Mouse (Mus musculus) heart, embryonic 12.5 days (tissue): ENCODE measurements around the gene Snx6. TPM values are rescaled to one million over a fixed set of nuclear protein-coding genes. Genes with fewer than 3 reads are reported as not detected.

Experiments
- ATAC-seq: fragments of 200-750 bp; cut with Nextera tagmentation; 2 replicates; pipeline ENCODE4 v1.8.0; 2017; ENCODE audit warnings: moderate TSS enrichment, moderate library complexity; ENCODE audit not compliant: insufficient number of reproducible peaks, low FRiP score
- H3K27ac ChIP-seq: fragments of 300-500 bp; sonication (generic); 2 replicates; pipeline ENCODE4 v1.5.1; 2016; ENCODE audit warnings: mild to moderate bottlenecking, moderate library complexity; ENCODE audit not compliant: poor library complexity, severe bottlenecking
- H3K27me3 ChIP-seq: fragments of 300-500 bp; sonication (generic); replicated peaks from 2 replicates; pipeline ENCODE4 v1.6.1; 2016; ENCODE audit warnings: mild to moderate bottlenecking, moderate library complexity
- H3K36me3 ChIP-seq: fragments of 300-500 bp; sonication (generic); 2 replicates; pipeline ENCODE4 v1.6.1; 2016; ENCODE audit warnings: mild to moderate bottlenecking, moderate library complexity
- H3K4me1 ChIP-seq: fragments of 300-500 bp; sonication (generic); replicated peaks from 2 replicates; pipeline ENCODE4 v1.6.1; 2016; ENCODE audit warnings: mild to moderate bottlenecking
- H3K4me2 ChIP-seq: fragments of 300-500 bp; sonication (generic); 2 replicates; pipeline ENCODE4 v1.6.1; 2016; ENCODE audit warnings: mild to moderate bottlenecking, moderate library complexity
- H3K4me3 ChIP-seq: fragments of 300-500 bp; sonication (generic); 2 replicates; pipeline ENCODE4 v1.5.1; 2016; ENCODE audit warnings: mild to moderate bottlenecking
- H3K9ac ChIP-seq: fragments of 300-500 bp; sonication (generic); 2 replicates; pipeline ENCODE4 v1.6.1; 2016; ENCODE audit warnings: mild to moderate bottlenecking, moderate library complexity
- H3K9me3 ChIP-seq: fragments of 300-500 bp; sonication (generic); replicated peaks from 2 replicates; pipeline ENCODE4 v1.6.1; 2016; ENCODE audit warnings: mild to moderate bottlenecking, moderate library complexity
- WGBS: fragments of 180-500 bp; shearing (Covaris S2); methylation state at CpG from one replicate; pipeline ENCODE4 v1.1.7; 2016; 5-methylcytosine and 5-hydroxymethylcytosine counted together
- polyA plus RNA-seq: library from polyadenylated mRNA; unstranded; fragments of >200 nt; fragmentation: Nextera tagmentation; extraction: Ambion mirVana; gene quantifications from 2 replicates; pipeline ENCODE4 v1.2.1, GENCODE M21; 2016

Snx6 gene
- polyA plus RNA-seq, 1 experiment from 2014 or later: 122 TPM

DNA sequence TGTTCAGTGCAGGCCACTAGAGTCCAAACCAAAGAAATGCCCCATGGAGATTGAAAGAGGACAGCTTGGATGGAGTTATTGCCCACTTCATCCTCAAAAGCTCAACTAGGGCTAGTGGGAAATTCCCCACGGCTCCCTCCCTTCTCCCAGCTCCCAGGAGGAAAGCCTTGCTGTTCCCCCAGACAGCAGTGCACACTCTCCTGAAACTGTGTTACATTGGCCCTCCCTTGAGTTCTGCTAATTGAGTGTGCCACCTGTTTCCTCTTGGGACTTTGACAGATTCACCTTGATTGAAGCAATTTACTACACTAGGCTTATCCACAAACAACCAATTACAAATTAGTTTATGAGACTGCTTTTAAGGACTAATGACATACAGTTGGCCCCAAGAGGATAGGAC, 32.5 kb upstream of the Snx6 start:
- Histone ChIP-seq H3K4me2 (no peak overlapping the region), H3K4me1 (0 out of 2 replicates have a peak, but pooled peaks cover 2% of the 10 kb centered on the region), H3K4me3 (no peak overlapping the region), H3K9ac (no peak overlapping the region), H3K27ac (no peak overlapping the region), H3K27me3 (no peaks in the 10 kb centered on the region), H3K9me3 (no peaks in the 10 kb centered on the region), H3K36me3 (no peaks in the 10 kb centered on the region)
- no peak for ATAC-seq
- 59% methylated on average over 1 of the region's 1 CpGs for whole genome bisulfite sequencing

GRCm38 (mm10) chr12:54825202-54825601, 29.7 kb upstream of the Snx6 start:
- H3K36me3 ChIP-seq: no peaks in the 10 kb centered on the region
- no peak overlapping the region for H3K27ac ChIP-seq
- H3K4me1 ChIP-seq: peaks cover 4% of the 10 kb centered on the region
- no peaks in the 10 kb centered on the region for H3K9me3 ChIP-seq
- no peaks in the 10 kb centered on the region for H3K27me3 ChIP-seq
- H3K4me3 ChIP-seq: no peak overlapping the region
- no peak overlapping the region for H3K9ac ChIP-seq
- ATAC-seq: no peak
- H3K4me2 ChIP-seq: no peak overlapping the region
- 96% methylated on average over 3 of the region's 3 CpGs for WGBS

DNA sequence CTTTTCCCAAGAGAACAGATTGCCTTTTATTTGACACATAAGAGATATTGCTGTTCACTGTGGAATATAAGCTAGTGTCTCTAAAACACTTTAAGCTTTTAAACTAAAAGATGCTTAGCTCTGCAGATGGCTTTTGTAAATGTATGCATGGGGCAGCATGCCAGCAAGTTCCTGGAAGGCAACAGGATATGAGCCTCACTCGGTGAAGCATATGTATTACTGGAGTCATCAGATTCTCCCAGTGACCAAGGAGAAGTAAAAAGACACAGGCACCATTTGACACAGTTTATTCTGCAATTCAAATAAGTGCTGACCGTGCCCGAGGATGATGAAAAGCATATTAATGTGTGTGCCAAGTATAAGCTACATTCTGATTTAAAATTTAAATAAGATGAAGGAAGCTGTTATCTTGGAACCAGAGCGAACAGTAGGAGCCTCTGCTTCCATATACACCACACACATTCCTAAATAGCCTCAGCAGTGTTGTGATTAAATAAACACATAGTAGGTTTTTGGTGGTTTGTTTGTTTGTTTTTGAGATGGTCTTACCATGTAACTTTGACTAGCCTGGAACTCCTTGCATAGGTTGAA, 27.4 kb upstream of the Snx6 start:
- ATAC-seq: no peak
- H3K27me3 ChIP-seq: no peaks in the 10 kb centered on the region

GRCm38 (mm10) chr12:54820684-54821161, 25.2 kb upstream of the Snx6 start:
- no peak overlapping the region for H3K9ac ChIP-seq
- no peak overlapping the region for H3K4me3 ChIP-seq
- no peaks in the 10 kb centered on the region for H3K9me3 ChIP-seq
- no peak overlapping the region for H3K4me2 ChIP-seq
- H3K4me1 ChIP-seq: peaks cover 15% of the 10 kb centered on the region
- H3K27me3 ChIP-seq: no peaks in the 10 kb centered on the region
- 69% methylated on average over 2 of the region's 2 CpGs for WGBS
- H3K27ac ChIP-seq: no peak overlapping the region
- ATAC-seq: no peak
- no peaks in the 10 kb centered on the region for H3K36me3 ChIP-seq

More for the DNA sequence above, 27.4 kb upstream of the Snx6 start:
- Histone ChIP-seq H3K9me3 (no peaks in the 10 kb centered on the region), H3K9ac (no peak overlapping the region), H3K4me1 (peaks cover 15% of the 10 kb centered on the region), H3K4me3 (no peak overlapping the region), H3K36me3 (no peaks in the 10 kb centered on the region), H3K27ac (no peak overlapping the region), H3K4me2 (no peak overlapping the region)
- WGBS: 62% methylated on average over 4 of the region's 4 CpGs

- Histone ChIP-seq H3K9ac (no peak overlapping the region), H3K36me3 (no peaks in the 10 kb centered on the region), H3K27ac (0 out of 2 replicates have a peak overlapping the region, but pooled peaks have one; percentile 35), H3K4me1 (peaks cover 15% of the 10 kb centered on the region), H3K27me3 (no peaks in the 10 kb centered on the region), H3K4me3 (no peak overlapping the region), H3K9me3 (no peaks in the 10 kb centered on the region), H3K4me2 (no peak overlapping the region)
- 0 out of 2 replicates have a peak, but pooled peaks have one; percentile 57 for ATAC-seq
- WGBS: 27% methylated on average over 6 of the region's 6 CpGs
These were observed 23.9 kb upstream of the Snx6 start for GRCm38 (mm10) chr12:54819181-54819935.

GRCm38 (mm10) chr12:54810142-54810541, 14.6 kb upstream of the Snx6 start:
- H3K27ac ChIP-seq: no peak overlapping the region
- no peaks in the 10 kb centered on the region for H3K36me3 ChIP-seq
- 71% methylated on average over 2 of the region's 2 CpGs for WGBS
- no peaks in the 10 kb centered on the region for H3K27me3 ChIP-seq
- no peak overlapping the region for H3K4me2 ChIP-seq
- no peak for ATAC-seq
- H3K9ac ChIP-seq: no peak overlapping the region
- peaks cover 7% of the 10 kb centered on the region for H3K4me1 ChIP-seq
- H3K4me3 ChIP-seq: no peak overlapping the region
- H3K9me3 ChIP-seq: no peaks in the 10 kb centered on the region

DNA sequence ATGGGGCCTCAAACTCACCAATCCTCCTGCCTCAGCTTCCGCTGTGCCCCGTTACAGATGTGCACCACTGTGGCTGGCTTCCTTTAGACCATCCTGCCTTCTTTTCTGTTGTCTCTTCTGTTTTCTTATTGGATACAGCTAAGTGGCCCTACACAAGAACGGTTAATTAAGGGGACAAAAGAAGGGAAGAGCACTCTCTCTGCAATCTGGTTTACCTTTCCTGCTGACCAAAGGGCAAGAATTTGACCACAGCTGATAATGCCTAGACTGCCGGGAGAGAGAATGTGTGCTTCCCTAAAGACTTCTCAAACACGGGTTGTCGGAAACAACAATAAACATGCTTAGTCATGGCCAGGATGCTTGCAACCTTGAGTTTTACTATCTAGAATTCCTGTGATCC, 12.0 kb upstream of the Snx6 start:
- Histone ChIP-seq H3K9me3 (no peaks in the 10 kb centered on the region), H3K4me3 (no peak overlapping the region), H3K4me1 (peaks cover 7% of the 10 kb centered on the region), H3K36me3 (no peaks in the 10 kb centered on the region), H3K27me3 (no peaks in the 10 kb centered on the region), H3K4me2 (no peak overlapping the region), H3K9ac (no peak overlapping the region), H3K27ac (no peak overlapping the region)
- ATAC-seq: no peak
- 41% methylated on average over 6 of the region's 6 CpGs for WGBS

GRCm38 (mm10) chr12:54806131-54806530, 10.6 kb upstream of the Snx6 start:
- peaks cover 7% of the 10 kb centered on the region for H3K4me1 ChIP-seq
- no peak overlapping the region for H3K4me3 ChIP-seq
- no peak overlapping the region for H3K27ac ChIP-seq
- WGBS: 60% methylated on average over 6 of the region's 6 CpGs
- H3K27me3 ChIP-seq: no peaks in the 10 kb centered on the region
- no peaks in the 10 kb centered on the region for H3K9me3 ChIP-seq
- ATAC-seq: no peak
- H3K9ac ChIP-seq: no peak overlapping the region
- H3K36me3 ChIP-seq: no peaks in the 10 kb centered on the region
- H3K4me2 ChIP-seq: no peak overlapping the region

DNA sequence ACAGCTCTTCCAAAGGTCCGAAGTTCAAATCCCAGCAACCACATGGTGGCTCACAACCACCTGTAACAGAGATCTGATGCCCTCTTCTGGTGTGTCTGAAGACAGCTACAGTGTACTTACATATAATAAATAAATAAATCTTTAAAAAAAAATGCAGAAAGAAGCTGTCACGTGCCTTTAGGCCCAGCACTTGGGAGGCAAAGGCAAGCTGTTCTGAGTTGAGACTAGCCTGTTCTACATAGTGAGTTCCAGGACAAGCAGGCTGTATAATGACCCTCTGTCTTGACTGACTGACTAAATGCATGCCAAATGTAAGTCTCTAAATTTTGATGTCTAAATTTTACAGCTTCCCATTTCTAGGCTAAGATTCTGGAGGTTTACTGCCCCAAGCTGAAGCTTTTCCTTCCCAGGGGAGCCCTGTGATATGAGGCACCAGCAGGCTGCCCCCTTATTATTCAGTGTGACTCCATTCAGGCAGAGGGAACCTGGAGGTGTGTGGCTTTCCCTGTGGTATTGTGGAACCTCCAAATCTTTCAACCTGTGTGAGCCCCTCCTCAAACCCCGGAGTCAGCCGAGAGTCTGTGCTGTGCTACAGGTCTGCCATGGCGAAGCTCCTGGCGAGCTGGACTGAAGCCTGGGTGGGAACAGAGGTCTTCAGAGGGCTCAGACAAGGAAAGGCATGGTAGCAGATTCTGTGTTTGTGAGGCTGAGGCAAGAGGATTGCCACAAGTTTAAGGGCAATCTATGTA, 9.9 kb upstream of the Snx6 start:
- no peaks in the 10 kb centered on the region for H3K36me3 ChIP-seq
- 73% methylated on average over 6 of the region's 6 CpGs for WGBS
- no peak overlapping the region for H3K9ac ChIP-seq
- no peaks in the 10 kb centered on the region for H3K9me3 ChIP-seq
- H3K4me3 ChIP-seq: no peak overlapping the region
- H3K27ac ChIP-seq: no peak overlapping the region
- ATAC-seq: no peak
- H3K27me3 ChIP-seq: no peaks in the 10 kb centered on the region
- peaks cover 7% of the 10 kb centered on the region for H3K4me1 ChIP-seq
- H3K4me2 ChIP-seq: no peak overlapping the region

- ATAC-seq: no peak
- WGBS: 81% methylated on average over 3 of the region's 3 CpGs
- Histone ChIP-seq H3K9ac (no peak overlapping the region), H3K4me2 (no peak overlapping the region), H3K27ac (no peak overlapping the region), H3K9me3 (no peaks in the 10 kb centered on the region), H3K4me3 (no peak overlapping the region), H3K27me3 (no peaks in the 10 kb centered on the region), H3K4me1 (peaks cover 7% of the 10 kb centered on the region; the same call in 1 of the 2 replicates), H3K36me3 (no peaks in the 10 kb centered on the region)
These were observed 8.0 kb upstream of the Snx6 start for GRCm38 (mm10) chr12:54803531-54803930.

DNA sequence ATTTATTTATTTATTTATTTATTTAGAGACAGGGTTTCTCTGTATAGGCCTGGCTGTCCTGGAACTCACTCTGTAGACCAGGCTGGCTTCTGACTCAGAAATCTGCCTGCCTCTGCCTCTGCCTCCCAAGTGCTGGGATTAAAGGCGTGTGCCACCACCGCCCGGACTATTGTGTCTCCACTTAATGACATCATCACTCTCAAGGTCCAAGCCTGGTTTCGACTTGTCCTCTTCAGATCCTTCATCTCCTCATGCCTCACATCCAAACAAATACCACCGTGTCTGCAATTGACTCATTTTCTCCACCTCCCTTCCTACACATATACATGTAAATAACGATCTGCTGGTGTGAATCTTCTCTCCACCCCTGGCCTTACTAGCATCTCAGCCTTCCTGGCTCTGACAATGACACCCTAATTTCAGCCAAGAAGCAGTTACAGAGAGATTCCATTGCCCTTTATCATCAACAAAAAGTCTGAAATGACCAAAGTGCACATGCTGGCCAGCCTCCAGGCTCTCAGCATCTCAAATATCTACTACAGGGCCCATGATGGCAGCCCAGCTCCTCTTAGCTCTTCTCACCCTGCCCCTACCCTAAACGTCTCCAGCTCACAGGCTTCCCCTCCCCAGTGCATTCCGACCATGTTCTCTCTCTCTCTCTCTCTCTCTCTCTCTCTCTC, 1.2 kb upstream of the Snx6 start:
- no peak for ATAC-seq

More for the DNA sequence above, 1.2 kb upstream of the Snx6 start:
- H3K4me2 ChIP-seq: no peak overlapping the region
- H3K9ac ChIP-seq: no peak overlapping the region
- peaks cover 17% of the 10 kb centered on the region for H3K4me1 ChIP-seq
- no peak overlapping the region for H3K4me3 ChIP-seq
- 83% methylated on average over 8 of the region's 8 CpGs for WGBS
- H3K9me3 ChIP-seq: no peaks in the 10 kb centered on the region
- no peak overlapping the region for H3K27ac ChIP-seq
- peaks cover 2% of the 10 kb centered on the region for H3K36me3 ChIP-seq
- H3K27me3 ChIP-seq: no peaks in the 10 kb centered on the region
